In genomic region chr17:23683856-23684672, GRCm38 (mm10) we compare ENCODE assay signal across 11 mouse cellular contexts. TPM values are rescaled to one million over a fixed set of nuclear protein-coding genes. Genes with fewer than 3 reads are reported as not detected.
DNase-seq lines count a peak whose midpoint lies in the region; ATAC-seq lines count a peak whose summit lies in the region.
"Had no signal": no experiment of that assay in that cellular context is flagged by ENCODE, and none has a peak within 500 bp of the region (broad histone marks: within the 10 kb centered on the region; RNA-seq: fewer than 3 reads in every experiment).

Cldn9 (minus strand) TSS chr17:23684026.

- 8% methylated on average over 15 of the region's 15 CpGs for WGBS in neural tube, embryonic 12.5 days
- WGBS in forebrain, embryonic 12.5 days = 13% methylated on average over 15 of the region's 15 CpGs
- 10% methylated on average over 15 of the region's 15 CpGs for WGBS in kidney, embryonic 15.5 days
- 22% methylated on average over 15 of the region's 15 CpGs for WGBS in heart, embryonic 11.5 days (ENCODE audit: insufficient replicate concordance)

- peaks cover 53% of the 10 kb centered on the region for H3K27me3 ChIP-seq in neural tube, embryonic 12.5 days (replicated peaks)
- H3K27me3 ChIP-seq in forebrain, embryonic 12.5 days = peaks cover 56% of the 10 kb centered on the region
- peaks cover 56% of the 10 kb centered on the region for H3K27me3 ChIP-seq in kidney, embryonic 15.5 days
- peaks cover 63% of the 10 kb centered on the region for H3K27me3 ChIP-seq in heart, embryonic 11.5 days (ENCODE audit: control insufficient read depth, insufficient read depth, low read length)

- peaks cover 18% of the 10 kb centered on the region for H3K4me1 ChIP-seq in neural tube, embryonic 12.5 days
- H3K4me1 ChIP-seq in forebrain, embryonic 12.5 days = peaks cover 15% of the 10 kb centered on the region
- H3K4me1 ChIP-seq in kidney, embryonic 15.5 days = peaks cover 61% of the 10 kb centered on the region
- H3K4me1 ChIP-seq in heart, embryonic 11.5 days (ENCODE audit: control insufficient read depth, insufficient read depth, low read length) = no peaks in the 10 kb centered on the region; the same call in 1 of the 2 replicates

- peak within 1 kb of the TSS; percentile 22 for H3K4me2 ChIP-seq in neural tube, embryonic 12.5 days (replicated peaks)
- H3K4me2 ChIP-seq in forebrain, embryonic 12.5 days = peak within 1 kb of the TSS; percentile 34
- peak within 1 kb of the TSS; percentile 65 for H3K4me2 ChIP-seq in kidney, embryonic 15.5 days
- no peak within 1 kb of the TSS for H3K4me2 ChIP-seq in heart, embryonic 11.5 days

- no peak within 1 kb of the TSS for H3K9ac ChIP-seq in neural tube, embryonic 12.5 days
- H3K9ac ChIP-seq in forebrain, embryonic 12.5 days = no peak within 1 kb of the TSS
- peak within 1 kb of the TSS; percentile 47 for H3K9ac ChIP-seq in kidney, embryonic 15.5 days
- H3K9ac ChIP-seq in heart, embryonic 11.5 days (ENCODE audit: low read depth, low read length) = no peak within 1 kb of the TSS

- H3K36me3 ChIP-seq in neural tube, embryonic 12.5 days = no peaks in the 10 kb centered on the region
- H3K36me3 ChIP-seq in forebrain, embryonic 12.5 days (replicated peaks) = no peaks in the 10 kb centered on the region
- H3K36me3 ChIP-seq in kidney, embryonic 15.5 days = no peaks in the 10 kb centered on the region
- no peaks in the 10 kb centered on the region for H3K36me3 ChIP-seq in heart, embryonic 11.5 days (ENCODE audit: control insufficient read depth, insufficient read depth, low read length)

- H3K9me3 ChIP-seq in neural tube, embryonic 12.5 days = no peaks in the 10 kb centered on the region
- H3K9me3 ChIP-seq in forebrain, embryonic 12.5 days = no peaks in the 10 kb centered on the region
- H3K9me3 ChIP-seq in kidney, embryonic 15.5 days (replicated peaks) = no peaks in the 10 kb centered on the region
- H3K9me3 ChIP-seq in heart, embryonic 11.5 days (replicated peaks; ENCODE audit: control insufficient read depth, low read length) = no peaks in the 10 kb centered on the region

- 0 out of 2 replicates have a peak, but pooled peaks have one; percentile 13 for ATAC-seq in neural tube, embryonic 12.5 days (ENCODE audit: low FRiP score, low read depth)
- peak; percentile 71; the same call in 1 of the 2 replicates for ATAC-seq in forebrain, embryonic 12.5 days (ENCODE audit: low FRiP score)
- ATAC-seq in kidney, embryonic 15.5 days (replicated peaks; ENCODE audit: low FRiP score) = peak; percentile 90
- ATAC-seq in heart, embryonic 11.5 days (replicated peaks; ENCODE audit: insufficient number of reproducible peaks, low FRiP score, low TSS enrichment) = no peak

- H3K4me3 ChIP-seq in neural tube, embryonic 12.5 days = no peak within 1 kb of the TSS
- H3K4me3 ChIP-seq in forebrain, embryonic 12.5 days (replicated peaks) = peak within 1 kb of the TSS; percentile 19
- peak within 1 kb of the TSS; percentile 49 for H3K4me3 ChIP-seq in kidney, embryonic 15.5 days (replicated peaks)
- no peak within 1 kb of the TSS for H3K4me3 ChIP-seq in heart, embryonic 11.5 days (ENCODE audit: low read depth, low read length)
- H3K4me3 ChIP-seq: myocyte had no signal

- H3K27ac ChIP-seq in neural tube, embryonic 12.5 days = no peak within 1 kb of the TSS
- no peak within 1 kb of the TSS for H3K27ac ChIP-seq in forebrain, embryonic 12.5 days
- peak within 1 kb of the TSS; percentile 94 for H3K27ac ChIP-seq in kidney, embryonic 15.5 days
- no peak within 1 kb of the TSS for H3K27ac ChIP-seq in heart, embryonic 11.5 days (ENCODE audit: low read depth, low read length)

- no peak for DNase-seq in neural tube, embryonic 10.5 days (ENCODE audit: extremely low spot score, low spot score)
- no peak for DNase-seq in cerebellum, adult 11-12 months
- no peak for DNase-seq in adrenal gland, postnatal 25 days
- DNase-seq: cerebellum, adult 18-20 months; heart, postnatal 36 days had no signal

RNA-seq across cellular contexts. Expression of gene Cldn9, which starts in this region (rescaled TPM):
- polyA plus RNA-seq in neural tube, embryonic 12.5 days (2016; fragmentation: Nextera tagmentation; extraction: Ambion mirVana) = 0.74 and 1.9 TPM in 2 replicates
- polyA plus RNA-seq in forebrain, embryonic 12.5 days (2016; fragmentation: Nextera tagmentation; extraction: Ambion mirVana) = 6.3 and 8.2 TPM in 2 replicates
- polyA plus RNA-seq in kidney, embryonic 15.5 days (2015; fragmentation: Nextera tagmentation; extraction: Ambion mirVana) = 51.2 and 53.1 TPM in 2 replicates
- total RNA-seq in adrenal gland, postnatal 25 days (2021) = not detected in 2 replicates
- polyA plus RNA-seq in heart, embryonic 11.5 days (2014; fragmentation: Nextera tagmentation; extraction: Ambion mirVana) = 0.25 and 0.46 TPM in 2 replicates
- total RNA-seq: heart, postnatal 36 days; left cerebral cortex, postnatal 10 days had no signal

Comparison
In these comparisons a context has a peak if more than half of its experiments do, and no peak if none do; other contexts are left out.
1. H3K4me3 ChIP-seq: peak in forebrain, embryonic 12.5 days (single experiment) and kidney, embryonic 15.5 days (single experiment); none in neural tube, embryonic 12.5 days (single experiment) and heart, embryonic 11.5 days (single experiment).